Mouse (Mus musculus): ENCODE results near the gene Cyp4a14.

- TF ChIP-seq CTCF (IDR thresholded peaks at IDR 0.05; ENCODE audit: control insufficient read depth, insufficient read depth, insufficient replicate concordance, low read depth, low read length) (no peak), POLR2A (IDR thresholded peaks at IDR 0.05; ENCODE audit: control insufficient read depth, low read depth, low read length) (no peak)
Observed at GRCm38 (mm10) chr4:115519444-115519843, 23.5 kb upstream of the Cyp4a14 start.

All from testis, adult 2 months (tissue).